In genomic region chr16:77355260-77355659, GRCm38 (mm10) we compare ENCODE assay signal across 13 mouse cellular contexts.
"Had no signal": no experiment of that assay in that cellular context is flagged by ENCODE, and none has a peak within 500 bp of the region (broad histone marks: within the 10 kb centered on the region; RNA-seq: fewer than 3 reads in every experiment).

No protein-coding gene starts in this region.

- H3K9me3 ChIP-seq: liver, embryonic 15.5 days; midbrain, embryonic 10.5 days; neural tube, embryonic 13.5 days had no signal

- DNase-seq: kidney, postnatal 10 days; kidney, postnatal 4 days; lung, adult 2 months; lung, postnatal 36 days; midbrain, embryonic 14.5 days; right cerebral cortex, postnatal 14 days; thymus, postnatal 36 days had no signal

- H3K4me1 ChIP-seq: liver, embryonic 15.5 days had no signal

- H3K27ac ChIP-seq: layer of hippocampus, adult 2 months; liver, embryonic 15.5 days; midbrain, embryonic 10.5 days; neural tube, embryonic 13.5 days had no signal

- H3K4me3 ChIP-seq: layer of hippocampus, adult 2 months; liver, embryonic 15.5 days; midbrain, embryonic 10.5 days; myocyte; neural tube, embryonic 13.5 days had no signal

- H3K27me3 ChIP-seq: liver, embryonic 15.5 days; neural tube, embryonic 13.5 days had no signal

- H3K9ac ChIP-seq: liver, embryonic 15.5 days; neural tube, embryonic 13.5 days had no signal

- H3K4me2 ChIP-seq: liver, embryonic 11.5 days; liver, embryonic 15.5 days; neural tube, embryonic 13.5 days had no signal

- H3K36me3 ChIP-seq: liver, embryonic 15.5 days had no signal
